Mouse (Mus musculus) lung, embryonic 16.5 days (tissue): Measurements from ENCODE around the gene Fthl17c. TPM values are rescaled to one million over a fixed set of nuclear protein-coding genes. Genes with fewer than 3 reads are reported as not detected.

Experiments
- polyA plus RNA-seq: library from polyadenylated mRNA; unstranded; fragments of >200 nt; fragmentation: Nextera tagmentation; extraction: Ambion mirVana; gene quantifications from 2 replicates; pipeline ENCODE4 v1.2.1, GENCODE M21; 2015

Gene Fthl17c
- polyA plus RNA-seq, 1 experiment from 2014 or later: not detected

Other genes with a start within 250 kb of the Fthl17c start
- not detected in 2 replicates for gene Ssx9, start 228.1 kb downstream of the Fthl17c start, polyA plus RNA-seq
- not detected in 2 replicates for gene Ssxb5, start 172.9 kb downstream of the Fthl17c start, polyA plus RNA-seq
- not detected in 2 replicates for gene Gm6592, start 132.6 kb downstream of the Fthl17c start, polyA plus RNA-seq
- gene Gm5751, start 102.3 kb downstream of the Fthl17c start, polyA plus RNA-seq: not detected in 2 replicates
- 3.1 and 3.5 TPM in 2 replicates for gene B630019K06Rik, start 84.2 kb downstream of the Fthl17c start, polyA plus RNA-seq
- gene Fthl17b, start 13.6 kb downstream of the Fthl17c start, polyA plus RNA-seq: not detected in 2 replicates
- not detected in 2 replicates for gene Fthl17d, start 10.2 kb upstream of the Fthl17c start, polyA plus RNA-seq
- gene Fthl17e, start 56.9 kb upstream of the Fthl17c start, polyA plus RNA-seq: not detected in 2 replicates
- not detected in 2 replicates for gene Fthl17f, start 86.5 kb upstream of the Fthl17c start, polyA plus RNA-seq
- not detected in 2 replicates for gene 4930402K13Rik, start 128.0 kb upstream of the Fthl17c start, polyA plus RNA-seq
- gene Lancl3, start 223.3 kb upstream of the Fthl17c start, polyA plus RNA-seq: 0.93 and 1.1 TPM in 2 replicates